Mouse (Mus musculus) hindbrain, embryonic 11.5 days (tissue): ENCODE measurements around the gene Fam117b. TPM values are rescaled to one million over a fixed set of nuclear protein-coding genes. Genes with fewer than 3 reads are reported as not detected.

Experiments used
- ATAC-seq: fragments of 200-750 bp; cut with Nextera tagmentation; 2 replicates; pipeline ENCODE4 v1.8.0; 2017; ENCODE audit warnings: mild to moderate bottlenecking, moderate TSS enrichment, moderate library complexity; ENCODE audit not compliant: low FRiP score
- DNase-seq: peaks from one replicate; pipeline ENCODE4 v3.0.0-alpha.2; 2015; ENCODE audit warnings: low spot score
- H3K27ac ChIP-seq: fragments of 300-500 bp; sonication (generic); 2 replicates; pipeline ENCODE4 v1.5.1; 2014; ENCODE audit warnings: mild to moderate bottlenecking, low read depth, low read length
- H3K27me3 ChIP-seq: fragments of 300-500 bp; sonication (generic); 2 replicates; pipeline ENCODE4 v1.6.1; 2014; ENCODE audit warnings: mild to moderate bottlenecking, low read length, moderate library complexity, mixed read lengths; ENCODE audit not compliant: control insufficient read depth, insufficient read depth
- H3K36me3 ChIP-seq: fragments of 300-500 bp; sonication (generic); 2 replicates; pipeline ENCODE4 v1.6.1; 2014; ENCODE audit warnings: mild to moderate bottlenecking, low read length, moderate library complexity, mixed read lengths; ENCODE audit not compliant: control insufficient read depth, insufficient read depth
- H3K4me1 ChIP-seq: fragments of 300-500 bp; sonication (generic); replicated peaks from 2 replicates; pipeline ENCODE4 v1.6.1; 2014; ENCODE audit warnings: low read length, mixed read lengths; ENCODE audit not compliant: control insufficient read depth, insufficient read depth
- H3K4me2 ChIP-seq: fragments of 300-500 bp; sonication (generic); replicated peaks from 2 replicates; pipeline ENCODE4 v1.6.1; 2014; ENCODE audit warnings: mild to moderate bottlenecking, low read depth, low read length
- H3K4me3 ChIP-seq: fragments of 300-500 bp; sonication (generic); 2 replicates; pipeline ENCODE4 v1.5.1; 2014; ENCODE audit warnings: low read depth, low read length
- H3K9ac ChIP-seq: fragments of 300-500 bp; sonication (generic); 2 replicates; pipeline ENCODE4 v1.6.1; 2014; ENCODE audit warnings: low read depth, low read length
- H3K9me3 ChIP-seq: fragments of 300-500 bp; sonication (generic); 2 replicates; pipeline ENCODE4 v1.6.1; 2016; ENCODE audit warnings: low read length; ENCODE audit not compliant: control insufficient read depth
- WGBS: fragments of 180-500 bp; shearing (Covaris S2); extraction: QIAGEN DNeasy Blood & Tissue Kit; methylation state at CpG from one replicate; pipeline ENCODE4 v1.1.7; 2014; 5-methylcytosine and 5-hydroxymethylcytosine counted together
- polyA plus RNA-seq: library from polyadenylated mRNA; unstranded; fragments of >200 nt; fragmentation: Nextera tagmentation; extraction: Ambion mirVana; gene quantifications from 2 replicates; pipeline ENCODE4 v1.2.1, GENCODE M21; 2014

Gene Fam117b
- polyA plus RNA-seq, 1 experiment from 2014 or later: 20.2 TPM

- Histone ChIP-seq H3K4me1 (no peaks in the 10 kb centered on the region), H3K4me2 (no peak overlapping the region), H3K36me3 (no peaks in the 10 kb centered on the region), H3K27me3 (no peaks in the 10 kb centered on the region), H3K4me3 (no peak overlapping the region), H3K9me3 (no peaks in the 10 kb centered on the region), H3K9ac (no peak overlapping the region), H3K27ac (no peak overlapping the region)
- DNase-seq (no peak), ATAC-seq (no peak)
- 73% methylated on average over 5 of the region's 5 CpGs for WGBS
Measured at GRCm38 (mm10) chr1:60016136-60016611, 103.4 kb downstream of the Fam117b start.

DNA sequence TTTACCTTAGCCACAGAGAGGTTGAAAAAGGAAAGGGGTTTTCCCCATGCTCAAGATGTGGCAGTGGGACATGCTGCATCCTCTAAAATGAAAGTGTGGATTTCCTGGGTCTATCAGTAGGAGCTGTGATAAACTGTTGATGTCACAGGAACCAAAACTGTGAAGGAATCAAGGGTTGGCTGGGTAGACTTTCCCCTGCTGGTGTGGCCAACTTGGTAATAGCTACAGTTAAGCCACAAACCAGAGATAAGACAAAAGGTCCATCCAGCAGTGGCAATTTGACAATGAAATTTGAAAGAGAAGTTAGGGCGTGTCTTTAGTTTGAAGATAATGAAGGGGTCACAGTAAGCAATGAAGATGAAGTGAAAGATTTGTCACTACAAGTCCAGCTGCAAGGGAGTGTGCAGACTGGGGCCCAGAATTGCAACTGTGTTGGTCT is 104.2 kb downstream of the Fam117b start:
- WGBS: 91% methylated on average over 1 of the region's 1 CpGs
- H3K4me1 ChIP-seq: no peaks in the 10 kb centered on the region

More for the DNA sequence above, 104.2 kb downstream of the Fam117b start:
- H3K4me2 ChIP-seq: no peak overlapping the region
- no peak for DNase-seq
- H3K36me3 ChIP-seq: no peaks in the 10 kb centered on the region
- no peaks in the 10 kb centered on the region for H3K9me3 ChIP-seq
- no peaks in the 10 kb centered on the region for H3K27me3 ChIP-seq
- no peak overlapping the region for H3K4me3 ChIP-seq
- H3K27ac ChIP-seq: no peak overlapping the region
- H3K9ac ChIP-seq: no peak overlapping the region
- ATAC-seq: no peak

Other genes with a start within 250 kb of the Fam117b start
- 571 and 586 TPM in 2 replicates for gene Sumo1, start 242.2 kb upstream of the Fam117b start, polyA plus RNA-seq
- 271 and 284 TPM in 2 replicates for gene Nop58, start 228.0 kb upstream of the Fam117b start, polyA plus RNA-seq
- gene Bmpr2, start 149.6 kb upstream of the Fam117b start, polyA plus RNA-seq: 14.1 and 17.0 TPM in 2 replicates
- 4.2 and 4.5 TPM in 2 replicates for gene Ica1l, start 130.2 kb downstream of the Fam117b start, polyA plus RNA-seq
- gene Carf, start 185.2 kb downstream of the Fam117b start, polyA plus RNA-seq: 5.7 and 5.9 TPM in 2 replicates
- gene Wdr12, start 185.6 kb downstream of the Fam117b start, polyA plus RNA-seq: 50.2 and 50.7 TPM in 2 replicates